Mouse (Mus musculus) embryonic facial prominence, embryonic 12.5 days (tissue): ENCODE measurements around the gene Gja4. TPM values are rescaled to one million over a fixed set of nuclear protein-coding genes. Genes with fewer than 3 reads are reported as not detected.

ENCODE experiments used
- ATAC-seq: fragments of 200-750 bp; cut with Nextera tagmentation; 2 replicates; pipeline ENCODE4 v1.8.0; 2017; ENCODE audit not compliant: insufficient number of reproducible peaks, insufficient read depth, low FRiP score, low TSS enrichment
- H3K27ac ChIP-seq: fragments of 300-500 bp; sonication (generic); 2 replicates; pipeline ENCODE4 v1.5.1; 2016; ENCODE audit warnings: mild to moderate bottlenecking
- H3K27me3 ChIP-seq: fragments of 300-500 bp; sonication (generic); 2 replicates; pipeline ENCODE4 v1.6.1; 2016; ENCODE audit warnings: mild to moderate bottlenecking, moderate library complexity
- H3K36me3 ChIP-seq: fragments of 300-500 bp; sonication (generic); 2 replicates; pipeline ENCODE4 v1.6.1; 2016; ENCODE audit warnings: mild to moderate bottlenecking
- H3K4me1 ChIP-seq: fragments of 300-500 bp; sonication (generic); 2 replicates; pipeline ENCODE4 v1.6.1; 2016
- H3K4me2 ChIP-seq: fragments of 300-500 bp; sonication (generic); replicated peaks from 2 replicates; pipeline ENCODE4 v1.6.1; 2016; ENCODE audit warnings: mild to moderate bottlenecking, moderate library complexity
- H3K4me3 ChIP-seq: fragments of 300-500 bp; sonication (generic); 2 replicates; pipeline ENCODE4 v1.5.1; 2016; ENCODE audit warnings: mild to moderate bottlenecking
- H3K9ac ChIP-seq: fragments of 300-500 bp; sonication (generic); 2 replicates; pipeline ENCODE4 v1.6.1; 2016; ENCODE audit warnings: mild to moderate bottlenecking, moderate library complexity
- H3K9me3 ChIP-seq: fragments of 300-500 bp; sonication (generic); 2 replicates; pipeline ENCODE4 v1.6.1; 2016; ENCODE audit warnings: mild to moderate bottlenecking, moderate library complexity
- WGBS: fragments of 180-500 bp; shearing (Covaris S2); methylation state at CpG from one replicate; pipeline ENCODE4 v1.1.7; 2016; 5-methylcytosine and 5-hydroxymethylcytosine counted together
- polyA plus RNA-seq: library from polyadenylated mRNA; unstranded; fragments of >200 nt; fragmentation: Nextera tagmentation; extraction: Ambion mirVana; gene quantifications from 2 replicates; pipeline ENCODE4 v1.2.1, GENCODE M21; 2016

The Gja4 gene
- polyA plus RNA-seq, 1 experiment from 2014 or later, result 11.8 TPM

DNA sequence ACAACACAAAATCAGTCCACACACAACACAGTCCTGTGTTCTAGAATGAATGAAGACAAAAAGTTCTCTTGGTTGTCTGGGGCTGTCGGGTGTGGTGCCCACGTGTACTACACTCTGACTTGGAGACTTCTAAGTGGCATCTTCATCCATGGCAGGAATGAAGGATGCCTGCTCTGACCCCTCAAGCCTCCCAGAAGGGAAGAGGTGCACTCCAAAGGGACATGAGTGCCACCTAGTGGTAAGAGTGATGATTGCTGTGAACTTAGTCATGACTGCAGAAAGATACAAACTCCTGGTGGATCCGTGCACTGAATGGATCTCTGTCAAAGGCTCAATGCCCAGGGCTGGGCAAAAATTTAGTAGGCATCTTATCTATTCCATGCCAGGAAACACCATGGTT lies 5.8 kb upstream of the Gja4 start:
- no peaks in the 10 kb centered on the region for H3K36me3 ChIP-seq
- WGBS, result 3% methylated on average over 3 of the region's 3 CpGs
- H3K4me1 ChIP-seq, result no peaks in the 10 kb centered on the region
- H3K9me3 ChIP-seq, result no peaks in the 10 kb centered on the region
- H3K27ac ChIP-seq, result no peak overlapping the region
- H3K4me3 ChIP-seq, result no peak overlapping the region
- no peak overlapping the region for H3K4me2 ChIP-seq
- no peak overlapping the region for H3K9ac ChIP-seq
- H3K27me3 ChIP-seq, result 0 out of 2 replicates have a peak, but pooled peaks cover 6% of the 10 kb centered on the region
- ATAC-seq, result no peak

DNA sequence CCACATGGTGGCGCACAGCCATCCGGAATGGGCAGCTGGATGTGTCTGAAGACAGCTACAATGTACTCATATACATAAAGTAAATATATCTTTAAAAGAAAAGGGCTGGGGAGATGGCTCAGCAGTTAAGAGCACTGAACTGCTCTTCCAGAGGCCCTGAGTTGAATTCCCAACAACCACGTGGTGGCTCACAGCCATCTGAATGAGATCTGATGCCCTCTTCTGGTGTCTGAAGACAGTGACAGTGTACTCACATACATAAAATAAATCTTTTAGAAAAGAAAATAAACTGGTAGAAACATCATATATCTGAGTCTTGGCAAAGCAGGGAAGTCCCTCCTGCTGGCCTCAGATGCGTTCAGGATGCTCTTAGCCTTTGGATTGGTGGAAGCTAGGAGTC lies 3.3 kb upstream of the Gja4 start:
- no peak for ATAC-seq
- H3K9ac ChIP-seq, result no peak overlapping the region
- H3K4me2 ChIP-seq, result no peak overlapping the region
- no peaks in the 10 kb centered on the region for H3K9me3 ChIP-seq
- H3K27me3 ChIP-seq, result peaks cover 22% of the 10 kb centered on the region
- 0 out of 2 replicates have a peak, but pooled peaks cover 6% of the 10 kb centered on the region for H3K4me1 ChIP-seq
- no peaks in the 10 kb centered on the region for H3K36me3 ChIP-seq
- 57% methylated on average over 4 of the region's 4 CpGs for WGBS
- no peak overlapping the region for H3K27ac ChIP-seq
- no peak overlapping the region for H3K4me3 ChIP-seq

DNA sequence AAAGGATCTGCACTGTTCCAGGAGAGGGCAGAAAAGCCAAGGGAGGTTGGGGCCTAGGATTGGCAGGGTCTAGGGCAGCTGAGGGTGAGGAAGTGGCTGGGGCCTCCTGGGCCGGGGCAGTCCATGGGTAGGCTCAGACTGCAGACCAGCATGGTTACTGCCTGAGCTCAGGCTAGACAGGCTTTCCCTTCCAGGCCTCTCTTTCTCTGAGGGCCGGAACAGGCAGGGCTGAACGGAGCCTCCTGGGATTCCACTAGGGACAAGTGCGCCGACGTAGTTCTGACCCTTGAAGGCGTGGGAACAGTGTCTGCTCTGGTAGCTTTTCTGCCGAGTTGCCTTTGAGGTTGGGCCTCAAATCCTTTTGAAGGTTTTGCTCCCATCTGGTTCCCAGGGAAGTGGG lies 1.9 kb upstream of the Gja4 start:
- no peak for ATAC-seq
- 79% methylated on average over 8 of the region's 8 CpGs for WGBS

DNA sequence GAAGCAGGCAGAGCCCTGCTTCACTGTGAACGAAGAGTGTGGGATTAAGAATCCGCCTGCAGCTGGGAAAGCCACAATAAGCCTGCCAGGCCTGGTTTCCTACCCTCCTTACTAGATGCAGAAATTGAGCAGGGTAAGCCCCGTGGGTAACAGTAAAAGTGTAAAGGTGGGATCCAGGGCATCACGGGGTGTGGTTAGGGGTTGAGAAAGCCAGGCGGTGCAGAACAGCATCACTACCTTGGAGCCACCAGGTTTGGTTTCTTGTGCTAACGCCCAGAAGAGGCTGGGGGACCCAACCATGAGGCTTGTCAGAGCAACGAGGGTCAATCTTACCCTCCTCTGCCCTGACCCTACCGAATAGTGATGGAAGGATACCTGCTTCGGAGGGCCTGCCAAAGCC lies 746 bp upstream of the Gja4 start:
- Histone ChIP-seq H3K9me3 (no peaks in the 10 kb centered on the region), H3K4me1 (0 out of 2 replicates have a peak, but pooled peaks cover 6% of the 10 kb centered on the region), H3K4me3 (no peak overlapping the region), H3K4me2 (peak overlapping the region; percentile 74), H3K9ac (0 out of 2 replicates have a peak overlapping the region, but pooled peaks have one; percentile 32), H3K36me3 (no peaks in the 10 kb centered on the region), H3K27me3 (peaks cover 33% of the 10 kb centered on the region), H3K27ac (no peak overlapping the region)
- no peak for ATAC-seq
- 42% methylated on average over 9 of the region's 9 CpGs for WGBS

More for the DNA sequence above, 1.9 kb upstream of the Gja4 start:
- peaks cover 33% of the 10 kb centered on the region for H3K27me3 ChIP-seq
- H3K9me3 ChIP-seq, result no peaks in the 10 kb centered on the region
- no peaks in the 10 kb centered on the region for H3K36me3 ChIP-seq
- H3K27ac ChIP-seq, result no peak overlapping the region
- H3K4me2 ChIP-seq, result no peak overlapping the region
- H3K4me1 ChIP-seq, result 0 out of 2 replicates have a peak, but pooled peaks cover 6% of the 10 kb centered on the region
- no peak overlapping the region for H3K4me3 ChIP-seq
- no peak overlapping the region for H3K9ac ChIP-seq

DNA sequence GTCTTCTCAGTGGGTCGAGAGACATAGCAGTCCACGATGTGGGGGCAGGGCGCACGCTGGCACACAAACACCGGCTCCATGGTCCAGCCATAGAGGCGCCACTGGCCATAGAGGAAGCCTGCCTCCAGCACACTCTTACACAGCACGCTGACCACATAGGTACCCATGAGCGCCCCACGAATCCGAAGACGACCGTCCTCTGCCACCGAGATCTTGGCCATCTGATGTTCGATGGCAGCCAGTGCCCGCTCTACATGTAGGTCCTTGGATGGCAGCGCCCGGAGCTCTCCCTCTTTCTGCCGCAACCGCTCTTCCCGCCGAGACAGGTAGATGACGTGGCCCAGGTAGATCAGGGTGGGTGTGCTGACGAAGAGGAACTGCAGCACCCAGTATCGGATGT lies 1.5 kb downstream of the Gja4 start:
- no peaks in the 10 kb centered on the region for H3K36me3 ChIP-seq
- H3K4me2 ChIP-seq, result no peak overlapping the region
- no peak for ATAC-seq
- H3K9me3 ChIP-seq, result no peaks in the 10 kb centered on the region
- H3K27me3 ChIP-seq, result peaks cover 30% of the 10 kb centered on the region
- 57% methylated on average over 24 of the region's 24 CpGs for WGBS
- 0 out of 2 replicates have a peak, but pooled peaks cover 6% of the 10 kb centered on the region for H3K4me1 ChIP-seq
- H3K9ac ChIP-seq, result no peak overlapping the region
- no peak overlapping the region for H3K4me3 ChIP-seq
- no peak overlapping the region for H3K27ac ChIP-seq

DNA sequence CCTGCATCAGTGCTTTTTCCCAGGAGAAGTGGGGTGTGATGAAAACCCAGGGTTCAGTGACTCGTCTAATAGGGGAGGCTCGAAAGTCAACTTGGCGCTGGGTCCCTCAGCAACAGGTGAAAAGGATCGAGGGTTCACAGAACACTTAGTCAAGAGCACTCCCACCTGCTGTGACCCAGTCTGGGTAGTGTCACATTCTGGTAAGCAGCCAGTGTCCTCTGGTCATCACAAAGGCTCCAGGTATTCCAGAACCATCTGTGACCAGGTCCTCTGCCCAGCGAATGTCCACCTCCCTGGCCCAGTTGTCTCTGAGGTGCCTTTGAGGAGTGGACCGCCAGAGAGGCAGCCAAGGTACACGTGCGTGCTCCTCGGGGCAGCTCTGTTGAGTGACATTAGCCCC lies 2.3 kb downstream of the Gja4 start:
- no peak overlapping the region for H3K27ac ChIP-seq
- no peak for ATAC-seq
- H3K4me2 ChIP-seq, result no peak overlapping the region
- 53% methylated on average over 9 of the region's 9 CpGs for WGBS
- no peaks in the 10 kb centered on the region for H3K36me3 ChIP-seq
- peaks cover 30% of the 10 kb centered on the region for H3K27me3 ChIP-seq
- H3K9me3 ChIP-seq, result no peaks in the 10 kb centered on the region
- H3K4me1 ChIP-seq, result 0 out of 2 replicates have a peak, but pooled peaks cover 6% of the 10 kb centered on the region
- no peak overlapping the region for H3K9ac ChIP-seq
- H3K4me3 ChIP-seq, result no peak overlapping the region

DNA sequence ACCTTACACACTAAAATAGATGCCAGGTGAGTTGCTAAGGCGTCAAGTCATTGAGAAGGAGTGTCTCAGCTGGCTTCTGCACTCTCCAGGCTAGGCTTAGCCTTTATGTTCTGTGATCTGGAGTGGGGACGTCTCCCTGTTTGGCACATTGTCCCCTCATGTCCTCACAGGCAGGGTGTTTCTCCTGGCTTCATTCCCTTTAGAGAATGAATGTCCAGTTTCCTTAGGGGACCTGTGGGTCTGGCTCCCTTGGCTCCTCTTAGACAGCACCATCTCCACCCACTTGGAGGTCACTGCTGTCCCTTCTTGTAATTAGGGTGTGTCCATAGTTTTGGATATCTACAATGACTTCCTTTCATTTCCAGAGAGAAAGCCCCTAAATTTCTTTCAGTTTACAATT lies 6.9 kb downstream of the Gja4 start:
- no peak overlapping the region for H3K4me3 ChIP-seq
- peaks cover 9% of the 10 kb centered on the region for H3K27me3 ChIP-seq
- H3K9ac ChIP-seq, result no peak overlapping the region
- H3K9me3 ChIP-seq, result no peaks in the 10 kb centered on the region
- 69% methylated on average over 2 of the region's 2 CpGs for WGBS
- no peaks in the 10 kb centered on the region for H3K36me3 ChIP-seq
- no peaks in the 10 kb centered on the region for H3K4me1 ChIP-seq
- no peak overlapping the region for H3K27ac ChIP-seq
- no peak overlapping the region for H3K4me2 ChIP-seq
- no peak for ATAC-seq

DNA sequence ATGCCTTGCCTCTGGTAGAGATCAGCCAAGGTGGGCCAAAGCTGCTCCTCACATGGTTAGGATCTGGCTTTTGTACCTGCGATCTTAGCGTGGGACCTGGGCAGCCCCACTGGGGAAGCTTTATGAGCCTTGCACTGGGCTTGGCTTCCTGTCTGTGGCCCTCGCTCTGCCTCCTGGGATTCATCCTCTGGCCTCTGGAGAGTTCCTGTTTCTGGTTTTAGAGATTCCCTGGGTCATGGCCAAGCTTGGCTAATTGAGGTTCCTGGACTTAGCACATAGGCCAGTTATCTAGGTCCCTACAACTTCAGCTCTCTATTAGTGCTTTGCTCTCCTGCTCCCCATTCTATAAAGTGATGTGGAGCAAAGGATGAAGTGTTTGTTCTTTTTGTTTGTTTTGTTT lies 10.0 kb downstream of the Gja4 start:
- Histone ChIP-seq H3K9ac (no peak overlapping the region), H3K9me3 (no peaks in the 10 kb centered on the region), H3K36me3 (no peaks in the 10 kb centered on the region), H3K4me2 (no peak overlapping the region), H3K27ac (no peak overlapping the region), H3K4me3 (no peak overlapping the region), H3K27me3 (no peaks in the 10 kb centered on the region), H3K4me1 (no peaks in the 10 kb centered on the region)
- WGBS, result 77% methylated on average over 3 of the region's 3 CpGs
- ATAC-seq, result no peak

DNA sequence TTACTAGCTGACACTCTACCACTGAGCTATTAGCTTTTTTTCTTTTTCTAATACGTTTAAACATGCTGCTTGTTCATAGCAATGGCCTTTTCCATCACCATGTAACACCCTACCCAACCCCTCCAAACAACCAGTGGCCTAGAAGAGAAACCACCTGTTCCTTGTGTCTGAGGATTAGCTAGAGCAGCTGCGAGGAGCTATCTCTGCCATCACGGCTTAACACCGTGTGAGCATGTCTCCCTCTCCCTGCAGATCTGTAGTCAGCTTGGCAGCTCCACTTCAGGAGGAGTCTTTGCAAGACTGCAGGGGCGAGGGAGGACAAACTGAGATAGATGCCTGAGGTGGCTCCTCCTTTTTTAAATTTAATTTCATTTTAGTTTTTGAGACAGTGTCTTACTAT lies 13.3 kb downstream of the Gja4 start:
- 75% methylated on average over 5 of the region's 5 CpGs for WGBS

DNA sequence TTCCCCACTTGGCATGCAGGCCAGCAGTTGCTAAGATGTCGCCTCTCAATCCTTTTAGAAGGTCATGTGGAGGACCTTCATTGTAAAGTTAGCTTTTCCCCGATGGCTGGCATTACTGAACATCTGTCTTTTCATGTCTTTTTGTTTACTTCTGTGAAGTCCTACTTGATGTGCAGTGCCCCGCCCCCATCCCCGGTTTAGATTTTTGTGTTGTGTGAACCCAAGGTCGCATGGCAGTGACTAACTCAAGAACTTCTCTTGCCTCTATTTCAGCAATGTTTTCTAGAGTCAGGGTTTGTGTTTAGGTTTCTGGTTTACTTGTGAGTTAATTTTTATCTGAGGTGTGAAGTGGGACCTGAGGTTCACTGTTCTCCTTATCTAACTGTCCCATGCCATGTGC lies 21.2 kb downstream of the Gja4 start:
- Histone ChIP-seq H3K4me1 (no peaks in the 10 kb centered on the region), H3K27ac (no peak overlapping the region), H3K27me3 (no peaks in the 10 kb centered on the region), H3K4me2 (no peak overlapping the region), H3K9ac (no peak overlapping the region), H3K4me3 (no peak overlapping the region), H3K36me3 (no peaks in the 10 kb centered on the region), H3K9me3 (no peaks in the 10 kb centered on the region)
- no peak for ATAC-seq
- WGBS, result 80% methylated on average over 5 of the region's 5 CpGs

More for the DNA sequence above, 13.3 kb downstream of the Gja4 start:
- no peak overlapping the region for H3K4me3 ChIP-seq
- no peak for ATAC-seq
- H3K4me1 ChIP-seq, result no peaks in the 10 kb centered on the region
- H3K9ac ChIP-seq, result no peak overlapping the region
- no peaks in the 10 kb centered on the region for H3K27me3 ChIP-seq
- no peaks in the 10 kb centered on the region for H3K9me3 ChIP-seq
- no peak overlapping the region for H3K27ac ChIP-seq
- H3K4me2 ChIP-seq, result no peak overlapping the region
- no peaks in the 10 kb centered on the region for H3K36me3 ChIP-seq

DNA sequence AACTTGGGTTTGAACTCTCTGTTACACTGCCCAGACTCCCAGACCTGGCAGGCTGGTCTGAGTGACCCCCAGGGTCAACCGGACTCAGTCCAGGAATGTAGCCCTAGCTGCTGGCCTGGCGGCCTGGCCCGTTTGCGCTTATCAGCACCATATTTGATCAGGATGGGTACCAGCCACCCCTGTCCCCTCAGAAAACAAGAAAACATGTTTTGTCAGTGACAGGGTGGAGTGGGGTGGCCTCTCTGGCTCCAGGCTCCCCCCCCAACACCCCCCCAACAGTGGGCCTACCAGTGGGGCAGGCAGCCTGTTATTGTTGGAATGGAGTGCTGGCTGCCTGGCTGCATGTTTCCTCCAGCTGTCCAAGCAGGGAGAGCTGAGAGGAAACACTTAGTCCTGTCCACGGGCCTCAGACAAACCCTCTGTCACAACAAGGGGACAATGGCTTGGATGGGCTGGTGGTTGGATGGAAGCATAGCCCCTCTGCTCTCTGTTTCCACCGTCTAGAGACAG lies 24.7 kb downstream of the Gja4 start:
- Histone ChIP-seq H3K9ac (no peak overlapping the region), H3K9me3 (no peaks in the 10 kb centered on the region), H3K27ac (no peak overlapping the region), H3K4me1 (no peaks in the 10 kb centered on the region), H3K4me3 (no peak overlapping the region), H3K27me3 (no peaks in the 10 kb centered on the region), H3K36me3 (no peaks in the 10 kb centered on the region), H3K4me2 (no peak overlapping the region)
- no peak for ATAC-seq
- 65% methylated on average over 6 of the region's 6 CpGs for WGBS

DNA sequence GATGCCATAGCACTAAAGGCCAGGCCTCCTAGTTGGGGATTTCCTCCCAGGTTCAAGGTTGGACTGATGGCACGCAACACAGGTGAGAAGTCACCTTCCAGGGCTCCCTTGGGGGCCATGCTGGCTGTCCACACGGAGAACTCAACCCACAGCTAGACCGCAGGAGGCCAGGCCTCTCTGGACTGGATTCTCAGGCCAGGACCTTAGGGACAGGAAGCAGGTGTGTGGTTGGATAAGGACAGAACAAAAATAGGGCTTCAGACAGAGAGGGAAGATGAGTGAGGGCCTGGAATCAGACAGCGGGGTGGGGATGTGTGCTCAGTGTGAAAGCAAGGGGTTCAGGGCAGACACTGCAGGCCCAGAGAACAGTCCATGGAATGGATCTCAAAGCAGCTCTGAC lies 26.9 kb downstream of the Gja4 start:
- Histone ChIP-seq H3K4me1 (no peaks in the 10 kb centered on the region), H3K27ac (no peak overlapping the region), H3K27me3 (no peaks in the 10 kb centered on the region), H3K36me3 (no peaks in the 10 kb centered on the region), H3K9me3 (no peaks in the 10 kb centered on the region), H3K4me2 (no peak overlapping the region), H3K9ac (no peak overlapping the region), H3K4me3 (no peak overlapping the region)
- ATAC-seq, result no peak
- 62% methylated on average over 4 of the region's 4 CpGs for WGBS

DNA sequence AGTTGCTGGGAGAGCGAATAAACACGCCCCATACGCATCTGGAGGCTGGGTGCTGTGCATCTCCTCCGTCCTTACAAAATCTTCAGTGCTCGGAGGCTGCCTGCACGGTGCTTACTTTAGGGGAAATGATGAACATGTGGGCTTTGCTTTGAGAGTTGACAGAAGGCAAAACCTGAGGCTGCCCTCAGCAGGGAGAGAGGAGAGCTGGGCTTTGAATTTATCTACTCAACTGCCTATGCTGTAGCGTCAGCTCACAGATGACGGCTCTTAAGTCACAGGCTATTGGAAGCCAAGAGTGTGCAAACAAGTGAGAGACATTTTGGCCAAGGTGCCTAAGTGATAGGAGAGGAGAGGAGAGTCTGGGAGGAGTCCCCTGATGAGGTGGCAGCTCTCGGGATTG lies 34.6 kb downstream of the Gja4 start:
- H3K9me3 ChIP-seq, result no peaks in the 10 kb centered on the region
- H3K27ac ChIP-seq, result no peak overlapping the region
- WGBS, result 68% methylated on average over 9 of the region's 9 CpGs

More for the DNA sequence above, 34.6 kb downstream of the Gja4 start:
- Histone ChIP-seq H3K36me3 (no peaks in the 10 kb centered on the region), H3K4me3 (no peak overlapping the region), H3K27me3 (no peaks in the 10 kb centered on the region), H3K9ac (no peak overlapping the region), H3K4me2 (no peak overlapping the region), H3K4me1 (peaks cover 4% of the 10 kb centered on the region; the same call in 1 of the 2 replicates)
- ATAC-seq, result no peak
